Mouse (Mus musculus) C2C12 (cell line): ENCODE data around the gene Atg10. TPM values are rescaled to one million over a fixed set of nuclear protein-coding genes. Genes with fewer than 3 reads are reported as not detected.

ENCODE experiments used
- H3K27me3 ChIP-seq: one replicate; pipeline ENCODE4 v1.6.1; 2011; ENCODE audit not compliant: control insufficient read depth, insufficient read depth, insufficient read length
- H3K36me3 ChIP-seq: one replicate; pipeline ENCODE4 v1.6.1; 2011; ENCODE audit not compliant: control insufficient read depth, insufficient read depth
- H3K4me3 ChIP-seq: one replicate; pipeline ENCODE4 v1.5.1; 2011; ENCODE audit warnings: mild to moderate bottlenecking, control low read depth; ENCODE audit not compliant: poor library complexity, insufficient read depth, severe bottlenecking
- H3K79me2 ChIP-seq: one replicate; pipeline ENCODE4 v1.6.1; 2011; ENCODE audit not compliant: control insufficient read depth, insufficient read depth
- H3K79me3 ChIP-seq: one replicate; pipeline ENCODE4 v1.6.1; 2011; ENCODE audit warnings: low read depth, control low read depth
- H3ac ChIP-seq: one replicate; pipeline ENCODE3; 2011; ENCODE audit warnings: low read depth; ENCODE audit not compliant: control insufficient read depth, insufficient read length
- CEBPB ChIP-seq: IDR thresholded peaks from one replicate; pipeline ENCODE4 v1.6.1; 2011; ENCODE audit warnings: low read depth, mild to moderate bottlenecking, control low read depth, moderate library complexity
- CTCF ChIP-seq: IDR thresholded peaks from one replicate; pipeline ENCODE4 v1.5.1; 2011; ENCODE audit not compliant: control insufficient read depth, insufficient read depth, insufficient read length
- FOSL1 ChIP-seq: IDR thresholded peaks from one replicate; pipeline ENCODE4 v1.8.0; 2011; ENCODE audit warnings: mild to moderate bottlenecking, low read length; ENCODE audit not compliant: poor library complexity, insufficient read depth, severe bottlenecking
- MAX ChIP-seq: IDR thresholded peaks from one replicate; pipeline ENCODE4 v1.6.1; 2011; ENCODE audit warnings: mild to moderate bottlenecking, control low read depth
- MYOD1 ChIP-seq: IDR thresholded peaks from one replicate; pipeline ENCODE4 v1.6.1; 2011; ENCODE audit warnings: low read depth; ENCODE audit not compliant: control insufficient read depth, insufficient read length
- MYOG ChIP-seq: IDR thresholded peaks from one replicate; pipeline ENCODE4 v1.6.1; 2011; ENCODE audit not compliant: control insufficient read depth, insufficient read length; ENCODE audit errors: extremely low read depth
- USF1 ChIP-seq: IDR thresholded peaks from one replicate; pipeline ENCODE4 v1.6.1; 2011; ENCODE audit warnings: low read depth, mild to moderate bottlenecking, control low read depth, moderate library complexity
- polyA plus RNA-seq: library from polyadenylated mRNA; unstranded; fragments of >200 nt; fragmentation: generic; extraction: Trizol; gene quantifications from one replicate; pipeline ENCODE4 v1.2.1, GENCODE M21; 2012; ENCODE audit warnings: missing spikeins

Atg10 gene
- polyA plus RNA-seq, 1 experiment, result 2.5 TPM

- Histone ChIP-seq H3K4me3 (no peak overlapping the region), H3K79me3 (no peaks in the 10 kb centered on the region), H3K36me3 (no peaks in the 10 kb centered on the region), H3ac (no peak overlapping the region), H3K79me2 (no peaks in the 10 kb centered on the region), H3K27me3 (no peaks in the 10 kb centered on the region)
- no peak for TF ChIP-seq USF1
- TF ChIP-seq CTCF, result no peak
- TF ChIP-seq MYOG, result no peak
- no peak for TF ChIP-seq MYOD1
- TF ChIP-seq FOSL1, result no peak
- TF ChIP-seq MAX, result no peak
- no peak for TF ChIP-seq CEBPB
Observed at GRCm38 (mm10) chr13:91184226-91184625, 39.5 kb downstream of the Atg10 start.

DNA sequence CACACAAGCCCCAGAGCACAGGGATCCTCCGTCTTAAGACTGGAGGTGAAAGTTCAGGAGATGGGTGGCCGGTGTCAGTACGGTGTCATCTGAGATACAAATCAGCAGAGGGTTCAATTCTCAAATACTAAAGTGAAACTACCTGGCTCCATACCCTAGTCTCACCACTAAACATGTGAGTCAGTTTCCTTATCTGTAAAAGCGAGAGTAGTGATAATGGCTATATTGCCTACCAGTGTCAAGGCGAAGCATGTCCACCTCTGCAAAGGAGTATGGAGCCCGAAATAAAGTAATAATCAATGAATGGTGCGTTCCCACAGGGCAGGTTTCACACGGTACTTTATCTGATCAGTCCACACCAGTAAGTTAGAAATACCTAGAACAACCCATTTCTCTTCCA is 43.4 kb downstream of the Atg10 start:
- no peaks in the 10 kb centered on the region for H3K27me3 ChIP-seq
- no peaks in the 10 kb centered on the region for H3K36me3 ChIP-seq
- no peaks in the 10 kb centered on the region for H3K79me2 ChIP-seq
- no peaks in the 10 kb centered on the region for H3K79me3 ChIP-seq
- no peak overlapping the region for H3K4me3 ChIP-seq
- no peak for TF ChIP-seq MYOD1
- TF ChIP-seq FOSL1, result no peak
- TF ChIP-seq USF1, result no peak
- no peak for TF ChIP-seq MYOG
- no peak for TF ChIP-seq MAX
- TF ChIP-seq CTCF, result no peak
- no peak for TF ChIP-seq CEBPB
- H3ac ChIP-seq, result no peak overlapping the region

DNA sequence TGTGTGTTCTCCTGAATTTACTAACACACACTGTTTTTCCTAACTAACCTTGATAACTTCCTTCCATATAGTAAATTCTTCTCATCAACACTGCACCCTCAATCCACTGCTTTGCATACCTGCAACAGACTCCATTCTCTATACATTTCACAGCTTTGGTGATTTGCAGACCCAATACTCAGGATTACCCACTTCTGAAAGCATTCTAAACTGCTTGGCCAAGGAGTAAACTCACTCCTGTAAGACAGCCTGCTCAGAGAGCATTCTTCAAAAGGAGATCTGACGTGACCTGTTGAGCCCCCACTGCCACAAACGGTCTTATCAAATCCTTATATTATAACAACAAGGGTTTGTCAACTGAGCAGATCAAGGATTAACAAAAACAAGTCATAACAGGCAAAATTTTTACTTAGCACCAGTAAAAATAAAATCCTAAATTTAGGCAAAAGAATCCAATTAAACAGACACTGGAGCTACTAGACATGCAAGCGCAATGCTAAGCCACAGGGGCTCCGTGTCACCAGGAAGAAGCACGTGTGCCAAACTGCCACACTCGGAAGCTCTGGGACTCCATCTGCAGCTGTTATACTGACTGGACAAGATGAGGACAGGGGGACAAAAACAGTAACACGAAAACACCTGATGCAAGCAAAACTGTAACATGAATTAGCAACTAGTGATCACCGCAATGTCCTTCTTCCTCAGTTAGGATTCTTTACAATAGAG is 44.4 kb downstream of the Atg10 start:
- H3K79me2 ChIP-seq, result no peaks in the 10 kb centered on the region
- H3K27me3 ChIP-seq, result no peaks in the 10 kb centered on the region
- TF ChIP-seq MAX (no peak), MYOG (no peak), FOSL1 (no peak), USF1 (no peak), CEBPB (no peak), MYOD1 (no peak), CTCF (no peak)
- no peak overlapping the region for H3ac ChIP-seq
- H3K79me3 ChIP-seq, result no peaks in the 10 kb centered on the region
- H3K36me3 ChIP-seq, result no peaks in the 10 kb centered on the region
- no peak overlapping the region for H3K4me3 ChIP-seq

DNA sequence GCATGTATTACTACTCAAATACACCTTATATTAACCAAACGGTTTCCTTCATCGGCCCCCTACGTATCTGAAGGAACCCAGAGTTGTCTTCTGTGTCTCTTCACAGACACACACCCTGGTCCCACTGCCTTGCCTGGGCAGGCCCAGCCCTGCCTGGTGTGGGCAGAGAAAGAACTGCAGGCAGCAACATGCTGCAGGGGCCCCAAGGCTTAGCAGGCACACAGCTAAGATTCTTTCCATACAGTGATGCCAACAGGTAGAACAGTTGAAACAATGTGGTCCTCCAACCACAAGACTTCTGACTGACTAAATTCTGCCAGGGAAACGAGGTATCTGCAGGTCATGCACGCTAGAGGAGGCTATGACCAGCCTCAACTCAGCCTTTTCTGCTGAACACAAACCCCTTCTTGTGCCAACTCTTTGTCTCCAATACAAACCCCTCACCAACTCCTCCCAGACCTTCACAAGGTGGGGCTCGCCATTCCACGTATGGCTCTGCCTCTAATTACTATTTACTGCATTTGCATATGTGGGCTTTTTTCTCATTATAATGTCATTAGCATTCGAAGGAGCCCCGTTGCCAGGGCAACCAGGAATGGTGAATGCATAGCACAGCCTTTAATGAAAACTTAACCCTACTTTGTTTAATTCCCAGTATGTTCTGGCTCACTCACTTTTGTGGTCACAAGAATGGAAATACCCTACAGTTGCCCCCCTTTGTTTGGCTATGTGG is 45.2 kb downstream of the Atg10 start:
- no peak overlapping the region for H3K4me3 ChIP-seq
- no peaks in the 10 kb centered on the region for H3K36me3 ChIP-seq
- H3K79me3 ChIP-seq, result no peaks in the 10 kb centered on the region
- H3ac ChIP-seq, result no peak overlapping the region
- TF ChIP-seq FOSL1 (no peak), CTCF (no peak), MYOG (no peak), MAX (no peak), MYOD1 (no peak), CEBPB (no peak), USF1 (no peak)
- no peaks in the 10 kb centered on the region for H3K79me2 ChIP-seq
- no peaks in the 10 kb centered on the region for H3K27me3 ChIP-seq

DNA sequence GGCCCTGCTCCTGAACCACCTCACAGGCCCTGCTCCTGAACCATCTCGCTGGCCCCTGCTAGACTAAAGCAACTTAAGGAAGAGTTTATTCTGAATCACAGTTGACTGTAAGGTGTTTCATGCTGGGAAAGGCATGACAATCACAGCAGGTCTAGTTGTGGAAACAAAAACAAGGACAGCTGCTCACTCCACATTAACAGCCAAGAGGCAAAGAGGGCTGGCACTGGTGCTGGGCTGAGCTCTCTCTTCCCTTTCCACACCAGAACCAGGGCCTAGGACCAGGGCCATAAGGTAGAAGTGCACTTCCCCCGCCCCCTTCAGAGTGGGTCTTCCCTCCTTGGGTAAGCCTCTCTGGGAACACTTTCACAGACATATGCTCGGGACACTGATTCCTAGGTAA is 48.4 kb downstream of the Atg10 start:
- no peak overlapping the region for H3ac ChIP-seq
- no peaks in the 10 kb centered on the region for H3K79me2 ChIP-seq
- H3K27me3 ChIP-seq, result no peaks in the 10 kb centered on the region
- no peak for TF ChIP-seq USF1
- no peak for TF ChIP-seq CTCF
- no peak for TF ChIP-seq CEBPB
- TF ChIP-seq MAX, result no peak
- no peak for TF ChIP-seq MYOD1
- TF ChIP-seq FOSL1, result no peak
- no peaks in the 10 kb centered on the region for H3K36me3 ChIP-seq
- no peak overlapping the region for H3K4me3 ChIP-seq
- no peaks in the 10 kb centered on the region for H3K79me3 ChIP-seq
